Mouse (Mus musculus): ENCODE measurements around the gene Exog. TPM values are rescaled to one million over a fixed set of nuclear protein-coding genes. Genes with fewer than 3 reads are reported as not detected.
A peak's percentile ranks its signal among the peaks of the same experiment; 100 is the strongest.

Exog gene
- 44.0 and 47.0 TPM in 2 replicates for polyA plus RNA-seq (2014; fragmentation: Nextera tagmentation; extraction: Ambion mirVana)

- peak; percentile 94 for ATAC-seq (replicated peaks; ENCODE audit: low FRiP score)
- no peaks in the 10 kb centered on the region for H3K9me3 ChIP-seq (ENCODE audit: control insufficient read depth, low read length)
- H3K4me1 ChIP-seq (replicated peaks; ENCODE audit: control insufficient read depth, insufficient read depth, low read length) = peaks cover 4% of the 10 kb centered on the region
- H3K36me3 ChIP-seq (ENCODE audit: control insufficient read depth, insufficient read depth, low read length) = peaks cover 9% of the 10 kb centered on the region; the same call in 1 of the 2 replicates
- DNase-seq (ENCODE audit: low spot score) = peak; percentile 99
- WGBS = 0% methylated on average over 52 of the region's 52 CpGs
- peak within 1 kb of the TSS; percentile 94 for H3K9ac ChIP-seq (ENCODE audit: low read length)
- H3K4me3 ChIP-seq (ENCODE audit: low read depth, low read length) = peak within 1 kb of the TSS; percentile 84
- H3K27ac ChIP-seq (ENCODE audit: low read depth, low read length) = peak within 1 kb of the TSS; percentile 57; the same call in 1 of the 2 replicates
- no peaks in the 10 kb centered on the region for H3K27me3 ChIP-seq (ENCODE audit: control insufficient read depth, insufficient read depth, low read length)
- H3K4me2 ChIP-seq (ENCODE audit: low read depth, low read length, severe bottlenecking) = peak within 1 kb of the TSS; percentile 67
Measured at GRCm38 (mm10) chr9:119444738-119445429, at the start of gene Exog. Gene Exog (plus strand): TSS chr9:119444943.

GRCm38 (mm10) chr9:119401351-119401750 is 43.4 kb upstream of the Exog start:
- Histone ChIP-seq H3K4me2 (ENCODE audit: low read depth, low read length, severe bottlenecking) (peak overlapping the region; percentile 77), H3K27ac (ENCODE audit: low read depth, low read length) (no peak overlapping the region), H3K9me3 (ENCODE audit: control insufficient read depth, low read length) (no peaks in the 10 kb centered on the region), H3K4me3 (ENCODE audit: low read depth, low read length) (peak overlapping the region; percentile 99), H3K36me3 (ENCODE audit: control insufficient read depth, insufficient read depth, low read length) (no peaks in the 10 kb centered on the region; the same call in 1 of the 2 replicates), H3K4me1 (replicated peaks; ENCODE audit: control insufficient read depth, insufficient read depth, low read length) (peaks cover 15% of the 10 kb centered on the region; the same call in 1 of the 2 replicates), H3K9ac (ENCODE audit: low read length) (peak overlapping the region; percentile 49), H3K27me3 (ENCODE audit: control insufficient read depth, insufficient read depth, low read length) (no peaks in the 10 kb centered on the region)
- 8% methylated on average over 7 of the region's 7 CpGs for WGBS
- no peak for DNase-seq (ENCODE audit: low spot score)
- ATAC-seq (replicated peaks; ENCODE audit: low FRiP score) = peak; percentile 14

DNA sequence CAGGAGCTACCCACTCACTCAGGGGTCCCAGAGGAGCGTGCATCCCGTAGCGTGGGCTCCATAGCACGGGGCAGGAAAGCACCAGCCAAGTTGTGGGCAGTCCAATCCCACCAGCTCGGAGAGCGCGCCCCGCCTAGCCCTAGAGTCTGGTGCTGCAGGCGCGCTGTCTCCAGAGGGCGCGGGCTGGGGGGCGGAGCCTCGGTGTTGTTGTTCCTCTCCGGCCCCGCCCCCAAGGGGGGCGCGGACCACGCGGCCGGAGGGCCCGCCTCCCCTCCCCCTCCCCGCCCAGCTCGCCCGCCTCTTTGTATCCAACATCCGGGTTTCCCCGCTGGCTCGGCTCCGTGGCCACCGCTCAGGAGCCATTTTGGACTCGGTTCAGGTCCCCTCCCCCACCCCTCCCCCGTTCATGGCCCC is 42.9 kb upstream of the Exog start, which contains the start of gene Acvr2b:
TSS of gene Acvr2b (plus strand) at position 318 of the 414 bp plus-strand sequence.
- peak within 1 kb of the TSS; percentile 98 for H3K27ac ChIP-seq (ENCODE audit: low read depth, low read length)
- peaks cover 15% of the 10 kb centered on the region; the same call in 1 of the 2 replicates for H3K4me1 ChIP-seq (replicated peaks; ENCODE audit: control insufficient read depth, insufficient read depth, low read length)
- H3K27me3 ChIP-seq (ENCODE audit: control insufficient read depth, insufficient read depth, low read length) = no peaks in the 10 kb centered on the region
- H3K36me3 ChIP-seq (ENCODE audit: control insufficient read depth, insufficient read depth, low read length) = no peaks in the 10 kb centered on the region; the same call in 1 of the 2 replicates
- peak within 1 kb of the TSS; percentile 99 for H3K4me3 ChIP-seq (ENCODE audit: low read depth, low read length)
- peak within 1 kb of the TSS; percentile 100 for H3K9ac ChIP-seq (ENCODE audit: low read length)
- 0% methylated on average over 28 of the region's 32 CpGs for WGBS
- H3K9me3 ChIP-seq (ENCODE audit: control insufficient read depth, low read length) = no peaks in the 10 kb centered on the region
- ATAC-seq (replicated peaks; ENCODE audit: low FRiP score) = peak; percentile 95
- DNase-seq (ENCODE audit: low spot score) = peak; percentile 99
- peak within 1 kb of the TSS; percentile 88 for H3K4me2 ChIP-seq (ENCODE audit: low read depth, low read length, severe bottlenecking)

- Histone ChIP-seq H3K4me3 (ENCODE audit: low read depth, low read length) (peak overlapping the region; percentile 99), H3K9me3 (ENCODE audit: control insufficient read depth, low read length) (no peaks in the 10 kb centered on the region), H3K27me3 (ENCODE audit: control insufficient read depth, insufficient read depth, low read length) (no peaks in the 10 kb centered on the region), H3K4me1 (replicated peaks; ENCODE audit: control insufficient read depth, insufficient read depth, low read length) (peaks cover 15% of the 10 kb centered on the region; the same call in 1 of the 2 replicates), H3K4me2 (ENCODE audit: low read depth, low read length, severe bottlenecking) (peak overlapping the region; percentile 88), H3K27ac (ENCODE audit: low read depth, low read length) (peak overlapping the region; percentile 98), H3K36me3 (ENCODE audit: control insufficient read depth, insufficient read depth, low read length) (no peaks in the 10 kb centered on the region; the same call in 1 of the 2 replicates), H3K9ac (ENCODE audit: low read length) (peak overlapping the region; percentile 100)
- DNase-seq (ENCODE audit: low spot score) (peak; percentile 81), ATAC-seq (replicated peaks; ENCODE audit: low FRiP score) (0 out of 2 replicates have a peak, but pooled peaks have one; percentile 1)
- WGBS = under 1% methylated on average over 101 of the region's 127 CpGs
Measured at GRCm38 (mm10) chr9:119402253-119403235, 42.2 kb upstream of the Exog start.

DNA sequence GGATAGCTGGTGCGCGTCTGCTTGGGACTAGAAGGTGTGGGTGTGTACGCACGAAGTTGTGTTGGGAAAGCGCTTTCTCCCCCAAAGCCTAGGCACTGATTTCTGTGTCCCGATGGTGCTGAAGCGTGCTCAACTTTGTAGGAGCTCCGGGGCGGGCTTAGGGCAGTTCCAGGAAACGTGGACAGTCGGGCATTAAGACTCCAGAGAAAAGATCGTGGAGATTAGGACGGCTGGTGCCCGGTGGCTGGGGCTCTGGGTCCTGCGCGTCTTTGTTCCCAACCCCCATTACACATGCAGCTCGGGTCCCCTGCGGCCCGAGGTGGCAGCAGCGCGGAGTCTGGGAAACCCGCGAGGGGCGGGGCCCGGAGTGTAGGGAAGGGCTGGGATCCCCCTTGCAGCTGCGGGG is 41.5 kb upstream of the Exog start:
- Histone ChIP-seq H3K4me3 (ENCODE audit: low read depth, low read length) (peak overlapping the region; percentile 99), H3K27me3 (ENCODE audit: control insufficient read depth, insufficient read depth, low read length) (no peaks in the 10 kb centered on the region), H3K27ac (ENCODE audit: low read depth, low read length) (peak overlapping the region; percentile 98), H3K4me2 (ENCODE audit: low read depth, low read length, severe bottlenecking) (peak overlapping the region; percentile 88), H3K4me1 (replicated peaks; ENCODE audit: control insufficient read depth, insufficient read depth, low read length) (peaks cover 15% of the 10 kb centered on the region; the same call in 1 of the 2 replicates), H3K9ac (ENCODE audit: low read length) (peak overlapping the region; percentile 100), H3K9me3 (ENCODE audit: control insufficient read depth, low read length) (no peaks in the 10 kb centered on the region), H3K36me3 (ENCODE audit: control insufficient read depth, insufficient read depth, low read length) (no peaks in the 10 kb centered on the region; the same call in 1 of the 2 replicates)
- ATAC-seq (replicated peaks; ENCODE audit: low FRiP score) (peak; percentile 74), DNase-seq (ENCODE audit: low spot score) (peak; percentile 89)
- 0% methylated on average over 26 of the region's 26 CpGs for WGBS

- Histone ChIP-seq H3K4me2 (ENCODE audit: low read depth, low read length, severe bottlenecking) (peak overlapping the region; percentile 88), H3K27ac (ENCODE audit: low read depth, low read length) (no peak overlapping the region), H3K4me3 (ENCODE audit: low read depth, low read length) (peak overlapping the region; percentile 99), H3K36me3 (ENCODE audit: control insufficient read depth, insufficient read depth, low read length) (peaks cover 2% of the 10 kb centered on the region; the same call in 1 of the 2 replicates), H3K27me3 (ENCODE audit: control insufficient read depth, insufficient read depth, low read length) (no peaks in the 10 kb centered on the region), H3K9me3 (ENCODE audit: control insufficient read depth, low read length) (no peaks in the 10 kb centered on the region), H3K4me1 (replicated peaks; ENCODE audit: control insufficient read depth, insufficient read depth, low read length) (peaks cover 15% of the 10 kb centered on the region; the same call in 1 of the 2 replicates), H3K9ac (ENCODE audit: low read length) (peak overlapping the region; percentile 100)
- WGBS = 81% methylated on average over 5 of the region's 5 CpGs
- DNase-seq (ENCODE audit: low spot score) (no peak), ATAC-seq (replicated peaks; ENCODE audit: low FRiP score) (no peak)
Measured at GRCm38 (mm10) chr9:119404090-119404489, 40.7 kb upstream of the Exog start.

DNA sequence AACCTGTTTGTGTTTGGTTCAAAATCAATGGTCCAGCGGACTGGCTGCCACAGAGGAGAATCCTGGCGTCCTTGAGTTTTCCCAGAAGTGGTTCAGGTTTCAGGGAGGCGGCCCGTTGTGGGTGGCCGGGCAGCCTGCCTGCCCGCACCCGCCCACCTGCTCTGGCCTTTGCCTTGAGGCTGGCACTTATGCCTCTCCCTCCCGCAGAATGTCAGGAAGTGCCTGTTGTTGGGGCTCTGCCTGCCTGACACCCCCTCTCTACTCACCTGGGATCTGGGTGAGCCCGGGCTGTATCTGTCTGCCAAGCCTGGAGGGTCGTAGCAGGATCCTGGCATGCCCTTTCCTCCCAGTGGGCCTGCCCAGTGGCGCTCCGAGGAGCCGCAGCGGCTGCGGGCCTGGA is 36.9 kb upstream of the Exog start:
- Histone ChIP-seq H3K4me2 (ENCODE audit: low read depth, low read length, severe bottlenecking) (no peak overlapping the region), H3K4me3 (ENCODE audit: low read depth, low read length) (no peak overlapping the region), H3K27me3 (ENCODE audit: control insufficient read depth, insufficient read depth, low read length) (no peaks in the 10 kb centered on the region), H3K27ac (ENCODE audit: low read depth, low read length) (no peak overlapping the region), H3K9me3 (ENCODE audit: control insufficient read depth, low read length) (peaks cover under 1% of the 10 kb centered on the region; the same call in 1 of the 2 replicates), H3K4me1 (replicated peaks; ENCODE audit: control insufficient read depth, insufficient read depth, low read length) (peaks cover 10% of the 10 kb centered on the region; the same call in 1 of the 2 replicates), H3K36me3 (ENCODE audit: control insufficient read depth, insufficient read depth, low read length) (peaks cover 2% of the 10 kb centered on the region; the same call in 1 of the 2 replicates), H3K9ac (ENCODE audit: low read length) (no peak overlapping the region)
- ATAC-seq (replicated peaks; ENCODE audit: low FRiP score) (no peak), DNase-seq (ENCODE audit: low spot score) (no peak)
- WGBS = 88% methylated on average over 15 of the region's 15 CpGs
